Mouse (Mus musculus) heart, adult 11 months (tissue): ENCODE data around the gene Eps15l1.

Source experiments
- DNase-seq: peaks from one replicate; pipeline ENCODE4 v3.0.0; 2022

Eps15l1 gene

DNA sequence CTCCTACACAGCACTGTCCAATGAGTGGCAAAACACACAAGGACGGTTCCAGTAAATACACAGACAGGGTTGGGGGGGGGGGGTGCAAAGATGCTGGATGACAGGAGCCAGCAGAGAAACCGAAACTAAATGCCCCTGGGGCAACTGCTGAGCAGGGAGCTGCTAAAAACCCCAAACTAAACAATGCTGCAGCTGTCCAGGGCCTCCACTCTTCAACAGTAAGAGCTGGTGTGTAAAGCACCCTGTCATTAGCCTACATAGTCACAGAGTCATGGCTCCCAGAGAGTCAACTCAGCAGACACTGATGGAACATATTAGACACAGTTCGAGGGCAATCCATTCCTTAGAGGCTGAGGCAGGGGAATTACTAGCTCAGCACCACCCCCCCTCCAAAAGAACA lies 11.8 kb downstream of the Eps15l1 start:
- no peak for DNase-seq

GRCm38 (mm10) chr8:72407878-72408277 lies 13.4 kb downstream of the Eps15l1 start:
- no peak for DNase-seq

GRCm38 (mm10) chr8:72402981-72403380 lies 18.3 kb downstream of the Eps15l1 start:
- DNase-seq: peak; percentile 83

- no peak for DNase-seq
Observed at GRCm38 (mm10) chr8:72401381-72401780, 19.9 kb downstream of the Eps15l1 start.

GRCm38 (mm10) chr8:72385737-72386136 lies 35.5 kb downstream of the Eps15l1 start:
- DNase-seq: no peak

- DNase-seq: peak; percentile 93
Observed at GRCm38 (mm10) chr8:72382395-72382794, 38.9 kb downstream of the Eps15l1 start.

GRCm38 (mm10) chr8:72380656-72381055 lies 40.6 kb downstream of the Eps15l1 start:
- no peak for DNase-seq

DNA sequence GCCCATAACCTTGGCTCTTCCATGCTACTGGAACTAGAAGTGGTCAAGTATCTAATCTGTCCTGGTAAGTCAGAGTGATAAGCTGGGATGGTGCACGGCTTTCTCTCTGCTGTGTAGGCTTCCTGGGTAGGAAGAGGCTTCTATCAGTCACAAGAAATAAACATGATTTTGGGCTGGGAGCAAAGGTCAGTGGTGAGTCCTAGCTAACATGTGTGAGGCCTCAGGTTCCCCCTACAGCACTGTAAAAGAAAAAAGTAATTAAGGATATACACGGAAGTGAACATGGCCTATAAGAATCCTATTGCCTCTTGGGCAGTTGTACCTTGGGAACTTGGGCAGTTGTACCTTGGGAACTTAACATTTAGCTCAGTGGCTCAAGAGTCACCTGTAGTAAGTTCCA lies 44.4 kb downstream of the Eps15l1 start:
- no peak for DNase-seq

DNA sequence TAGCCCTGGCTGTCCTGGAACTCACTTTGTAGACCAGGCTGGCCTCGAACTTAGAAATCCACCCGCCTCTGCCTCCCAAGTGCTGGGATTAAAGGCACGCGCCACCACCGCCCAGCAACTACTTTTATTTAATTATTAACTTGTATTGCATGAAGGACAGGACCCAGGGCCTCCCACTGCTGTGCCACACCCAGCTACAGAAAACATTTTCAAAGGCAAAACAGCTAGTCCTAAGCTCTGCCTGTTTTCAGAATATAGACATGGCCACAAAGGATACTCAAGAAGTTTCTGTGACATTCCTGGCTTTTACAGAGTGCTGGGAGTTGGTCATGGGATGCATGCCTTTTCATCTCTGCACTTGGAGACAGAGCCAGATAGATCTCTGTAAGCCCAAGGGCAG lies 45.0 kb downstream of the Eps15l1 start:
- no peak for DNase-seq

DNA sequence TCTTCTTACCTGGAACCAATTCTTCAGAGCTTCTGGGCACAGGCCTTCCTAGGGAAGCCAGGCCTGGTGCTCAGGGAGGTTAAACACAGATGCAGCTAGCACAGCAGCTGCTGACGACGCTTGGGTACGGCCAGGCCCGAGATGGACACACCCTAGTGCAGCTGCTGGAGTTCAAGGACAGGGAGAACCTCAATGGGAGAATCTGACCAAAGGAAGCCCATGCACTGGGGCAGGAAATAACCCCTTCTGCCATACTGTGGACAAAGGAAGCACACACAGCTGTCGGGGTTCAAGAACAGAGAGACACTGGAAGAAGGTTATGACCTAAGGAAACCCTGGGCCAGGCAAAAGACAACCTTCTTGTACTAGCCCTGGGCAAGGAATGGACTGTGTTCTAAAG lies 46.1 kb downstream of the Eps15l1 start:
- peak; percentile 93 for DNase-seq

- no peak for DNase-seq
Observed at GRCm38 (mm10) chr8:72372311-72372710, 48.9 kb downstream of the Eps15l1 start.

- no peak for DNase-seq
Observed at GRCm38 (mm10) chr8:72371356-72371755, 49.9 kb downstream of the Eps15l1 start.

DNA sequence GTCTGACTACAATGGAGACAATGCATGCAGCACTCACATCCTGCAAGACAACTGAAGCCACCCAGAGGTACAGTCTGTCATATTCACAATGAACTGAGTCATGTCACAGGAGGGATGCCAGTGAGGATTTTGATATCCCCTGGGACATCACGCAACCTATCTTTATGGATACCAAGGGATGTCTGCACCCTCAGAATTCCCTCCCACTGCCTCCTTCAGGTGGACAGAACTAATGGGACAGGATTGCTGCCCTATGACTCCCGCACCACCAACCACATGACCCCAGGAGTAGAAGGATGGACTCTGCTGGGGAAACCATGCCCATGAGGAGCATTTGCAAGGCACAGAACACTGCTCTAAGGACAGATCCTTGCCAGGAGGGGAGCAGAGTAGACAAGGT lies 54.8 kb downstream of the Eps15l1 start:
- peak; percentile 92 for DNase-seq

GRCm38 (mm10) chr8:72365826-72366225 lies 55.4 kb downstream of the Eps15l1 start:
- DNase-seq: peak; percentile 97

DNA sequence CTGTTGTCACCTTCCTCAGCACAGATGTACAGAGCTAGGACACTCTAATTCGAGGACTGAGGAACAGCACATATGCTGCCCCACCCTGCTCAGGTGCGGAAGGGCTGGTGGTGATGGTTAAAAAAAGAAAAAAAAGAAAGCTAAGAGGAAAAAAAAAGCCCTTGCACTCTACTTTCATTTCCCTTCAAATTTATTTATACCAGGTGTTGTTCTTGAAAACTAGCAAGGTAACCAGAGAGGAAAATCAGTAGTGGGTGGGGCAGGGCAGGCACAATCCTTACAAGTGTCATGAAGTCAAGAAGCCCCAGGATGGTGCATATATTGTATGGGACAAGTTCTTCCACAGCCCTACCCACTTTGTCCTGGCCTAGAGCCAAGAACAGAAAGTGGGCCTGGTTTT lies 56.2 kb downstream of the Eps15l1 start:
- DNase-seq: no peak

GRCm38 (mm10) chr8:72363457-72363856 lies 57.8 kb downstream of the Eps15l1 start:
- peak; percentile 97 for DNase-seq

DNA sequence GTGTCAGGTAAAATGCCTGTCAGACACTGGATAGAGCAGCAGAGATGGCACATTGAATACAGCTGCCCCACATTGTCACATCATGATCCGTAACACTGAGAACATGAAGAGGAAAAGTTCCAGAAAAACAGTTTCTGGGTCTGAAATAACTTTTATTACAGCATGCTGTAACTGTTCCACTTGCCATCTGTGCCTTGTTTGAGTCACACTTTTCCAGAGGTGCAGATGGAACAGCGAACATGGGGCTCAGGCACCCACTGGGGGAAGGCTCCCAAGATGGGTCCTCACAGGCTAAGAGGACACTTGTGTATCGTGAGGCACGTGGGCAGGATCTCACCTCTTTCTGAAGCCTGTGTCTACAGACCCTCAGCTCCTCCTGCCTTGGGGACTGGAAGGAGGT lies 58.5 kb downstream of the Eps15l1 start:
- no peak for DNase-seq

DNA sequence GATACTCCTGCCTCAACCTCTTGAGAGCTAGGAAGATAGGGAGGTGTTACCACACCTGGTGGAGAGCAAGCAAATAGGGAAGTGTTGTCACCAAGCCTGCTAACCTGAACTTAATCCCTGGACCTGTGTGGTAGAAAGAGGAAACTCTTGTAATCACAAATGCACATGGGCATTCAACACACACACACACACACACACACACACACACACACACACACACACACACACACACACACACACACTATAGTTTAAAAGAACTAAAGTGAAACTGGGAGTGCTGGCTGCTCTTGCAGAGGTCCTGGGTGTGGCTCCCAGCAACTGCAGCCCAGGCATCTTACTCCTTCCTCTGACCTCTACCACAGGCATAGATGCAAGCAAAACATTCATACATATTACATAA lies 61.1 kb downstream of the Eps15l1 start:
- DNase-seq: peak; percentile 96

GRCm38 (mm10) chr8:72356593-72356992 lies 64.7 kb downstream of the Eps15l1 start:
- DNase-seq: no peak

- DNase-seq: peak; percentile 98
Observed at GRCm38 (mm10) chr8:72354272-72354671, 67.0 kb downstream of the Eps15l1 start.

DNA sequence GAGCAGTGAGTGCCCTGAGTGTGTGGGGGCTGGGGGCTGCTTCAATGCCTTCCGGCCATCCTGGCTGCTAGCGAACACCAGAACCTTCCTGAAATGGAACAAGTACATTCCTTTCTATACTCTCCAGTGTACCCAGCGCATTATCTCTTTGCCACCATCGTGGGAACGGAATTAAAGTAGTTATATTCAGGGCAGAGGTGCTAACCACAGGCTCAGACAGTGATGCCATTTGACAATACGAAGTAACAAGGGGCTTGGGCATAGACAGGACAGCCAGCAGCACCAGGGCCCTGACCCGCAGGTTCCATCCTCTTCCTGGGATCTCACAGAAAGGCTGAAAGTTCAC lies 67.6 kb downstream of the Eps15l1 start:
- DNase-seq: no peak

DNA sequence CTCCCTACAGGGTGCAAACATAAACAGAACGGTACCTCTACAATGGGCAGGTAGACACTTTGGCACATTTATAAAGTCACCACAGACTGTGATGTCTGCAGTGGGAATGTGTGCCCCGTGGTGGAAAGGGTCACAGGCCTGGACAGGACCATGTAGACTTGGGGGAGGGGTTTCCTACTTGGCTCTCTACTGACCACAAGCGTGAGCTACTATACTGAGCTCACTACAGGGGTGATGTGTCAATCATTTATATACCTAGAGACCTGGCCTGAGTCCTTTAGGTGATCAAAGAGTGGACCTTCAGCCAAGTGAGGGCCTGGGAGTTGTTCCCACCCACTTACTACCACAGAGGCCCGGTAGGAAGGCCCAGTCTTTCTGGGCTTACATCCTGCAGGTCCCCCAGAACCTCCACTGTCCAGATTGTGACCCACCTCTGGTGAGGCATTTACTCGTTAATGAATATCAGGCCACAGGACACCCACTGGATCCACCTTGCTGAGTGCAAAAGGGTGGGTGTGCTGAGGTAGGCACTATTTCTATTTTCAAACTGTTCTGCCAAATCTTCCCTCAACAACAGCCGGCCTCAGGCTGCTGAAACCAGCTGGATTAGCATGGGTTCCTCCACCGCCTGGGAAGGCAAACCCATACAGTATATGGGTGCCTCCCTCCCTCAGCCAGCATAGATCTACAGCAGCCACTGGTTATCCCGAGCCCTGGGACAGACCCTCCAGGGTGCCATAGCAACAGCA lies 68.1 kb downstream of the Eps15l1 start:
- DNase-seq: peak; percentile 94

- DNase-seq: no peak
Observed at GRCm38 (mm10) chr8:72351405-72352005, 69.8 kb downstream of the Eps15l1 start.

GRCm38 (mm10) chr8:72350727-72351126 lies 70.5 kb downstream of the Eps15l1 start:
- DNase-seq: peak; percentile 95

- DNase-seq: peak; percentile 96
Observed at GRCm38 (mm10) chr8:72349838-72350237, 71.4 kb downstream of the Eps15l1 start.
